Mouse (Mus musculus) central nervous system, embryonic 18 days (tissue): ENCODE data around the gene Prmt8. TPM values are rescaled to one million over a fixed set of nuclear protein-coding genes. Genes with fewer than 3 reads are reported as not detected.

Source experiments
- polyA plus RNA-seq: library from polyadenylated mRNA; depleted of rRNA; stranded (reverse); fragments of >200 nt; gene quantifications from 2 replicates; pipeline ENCODE4 v1.2.3, GENCODE M21; 2012; rRNA removed

Gene Prmt8
- 22.0 and 25.3 TPM in 2 replicates for polyA plus RNA-seq

DNA sequence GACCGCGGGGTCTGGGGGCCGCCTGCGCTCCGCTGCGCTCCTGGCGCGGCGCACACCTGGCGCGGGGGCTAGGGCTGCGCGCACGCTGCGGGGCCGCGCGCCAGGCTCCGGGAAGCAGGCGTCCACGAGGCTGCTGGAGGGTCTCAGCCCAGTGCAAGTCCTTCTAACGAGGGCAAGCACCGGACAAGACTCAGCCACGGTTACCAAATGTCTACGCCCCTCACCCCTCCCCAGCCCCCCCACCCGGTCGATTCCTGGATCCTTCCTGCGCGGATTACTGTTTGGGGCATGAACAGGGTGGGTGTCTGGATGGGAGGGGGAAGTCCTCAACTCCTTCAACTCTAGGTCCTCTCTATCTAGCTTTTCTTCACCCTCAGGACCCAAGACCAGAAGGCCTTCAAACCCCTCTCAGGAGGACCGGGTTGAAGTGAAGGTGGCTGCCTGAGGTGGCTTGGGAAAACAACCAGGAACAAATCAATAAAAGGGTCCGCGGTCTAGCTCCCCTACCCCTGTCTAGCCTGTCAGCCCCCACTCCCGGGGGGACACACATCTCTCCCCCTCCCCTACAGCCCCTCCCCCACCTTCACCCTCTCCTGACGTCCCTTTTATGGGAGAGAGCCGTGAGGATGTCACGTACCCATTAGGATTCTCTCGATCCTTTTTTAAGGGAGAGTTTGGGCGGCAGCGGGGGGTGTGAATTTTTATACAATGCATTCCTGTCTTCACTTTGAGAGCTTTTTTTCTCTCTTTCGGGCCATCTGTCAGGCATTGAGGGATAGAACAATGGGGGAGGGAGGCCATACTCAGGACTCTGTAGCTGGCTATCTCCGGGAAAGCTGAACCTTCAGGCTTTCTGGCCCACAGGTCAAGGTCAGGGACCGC, at the start of gene Prmt8:
Gene Prmt8 (minus strand): TSS at position 198 of the 882 bp plus-strand sequence.

Other genes starting within 250 kb of the Prmt8 start
- 0.23 and 0.31 TPM in 2 replicates for gene Cracr2a, start 208.1 kb downstream of the Prmt8 start, polyA plus RNA-seq
- gene Tspan11, start 118.1 kb upstream of the Prmt8 start, polyA plus RNA-seq: 5.3 and 6.1 TPM in 2 replicates